ENCODE assay signal across 15 mouse cellular contexts in genomic region chr4:32264892-32265291, GRCm38 (mm10). TPM values are rescaled to one million over a fixed set of nuclear protein-coding genes. Genes with fewer than 3 reads are reported as not detected.
DNase-seq lines count a peak whose midpoint lies in the region; ATAC-seq and TF ChIP-seq lines count a peak whose summit lies in the region.
"Had no signal": no experiment of that assay in that cellular context is flagged by ENCODE, and none has a peak within 500 bp of the region (broad histone marks: within the 10 kb centered on the region; RNA-seq: fewer than 3 reads in every experiment).

No protein-coding gene starts in this region.

- no peaks in the 10 kb centered on the region for H3K27me3 ChIP-seq in hindbrain, embryonic 10.5 days (ENCODE audit: insufficient read depth, poor library complexity, severe bottlenecking)
- no peaks in the 10 kb centered on the region for H3K27me3 ChIP-seq in hindbrain, embryonic 13.5 days
- H3K27me3 ChIP-seq in limb, embryonic 10.5 days (ENCODE audit: low read depth, poor library complexity, severe bottlenecking), result no peaks in the 10 kb centered on the region
- H3K27me3 ChIP-seq in hindbrain, embryonic 14.5 days (ENCODE audit: control insufficient read depth, insufficient read depth, low read length), result no peaks in the 10 kb centered on the region
- no peaks in the 10 kb centered on the region for H3K27me3 ChIP-seq in intestine, postnatal 0 days (replicated peaks; ENCODE audit: control insufficient read depth, insufficient read depth, low read length)

- H3K9me3 ChIP-seq in hindbrain, embryonic 10.5 days, result no peaks in the 10 kb centered on the region
- H3K9me3 ChIP-seq in hindbrain, embryonic 13.5 days, result no peaks in the 10 kb centered on the region
- H3K9me3 ChIP-seq in limb, embryonic 10.5 days (replicated peaks), result no peaks in the 10 kb centered on the region
- H3K9me3 ChIP-seq in hindbrain, embryonic 14.5 days (ENCODE audit: control insufficient read depth, low read length), result no peaks in the 10 kb centered on the region
- no peaks in the 10 kb centered on the region for H3K9me3 ChIP-seq in intestine, postnatal 0 days (ENCODE audit: control insufficient read depth)

- no peak overlapping the region for H3K4me3 ChIP-seq in hindbrain, embryonic 10.5 days
- H3K4me3 ChIP-seq in hindbrain, embryonic 13.5 days, result no peak overlapping the region
- H3K4me3 ChIP-seq in limb, embryonic 10.5 days, result no peak overlapping the region
- H3K4me3 ChIP-seq in hindbrain, embryonic 14.5 days (replicated peaks; ENCODE audit: low read length), result no peak overlapping the region
- H3K4me3 ChIP-seq in intestine, postnatal 0 days (ENCODE audit: low read depth, low read length), result no peak overlapping the region
- H3K4me3 ChIP-seq: megakaryocyte, embryonic 14.5 days had no signal

- DNase-seq in heart, adult 11 months, result peak; percentile 80
- no peak for DNase-seq in heart, adult 18-20 months
- no peak for DNase-seq in hindbrain, embryonic 10.5 days (ENCODE audit: low spot score)
- no peak for DNase-seq in limb, embryonic 10.5 days (ENCODE audit: low spot score)
- DNase-seq in lung, postnatal 10 days, result peak; percentile 55
- no peak for DNase-seq in hindbrain, embryonic 14.5 days (ENCODE audit: low spot score)
- DNase-seq: cerebellum, postnatal 10 days; kidney, adult 9 months; left cerebral cortex, postnatal 4 days; spleen, adult 18-20 months had no signal

- H3K4me1 ChIP-seq in hindbrain, embryonic 10.5 days (replicated peaks), result peaks cover 26% of the 10 kb centered on the region
- H3K4me1 ChIP-seq in hindbrain, embryonic 13.5 days (replicated peaks), result peaks cover 33% of the 10 kb centered on the region
- peaks cover 69% of the 10 kb centered on the region for H3K4me1 ChIP-seq in limb, embryonic 10.5 days
- H3K4me1 ChIP-seq in hindbrain, embryonic 14.5 days (replicated peaks; ENCODE audit: control insufficient read depth, insufficient read depth, low read length), result 0 out of 2 replicates have a peak, but pooled peaks cover 9% of the 10 kb centered on the region
- no peaks in the 10 kb centered on the region for H3K4me1 ChIP-seq in intestine, postnatal 0 days (replicated peaks; ENCODE audit: control insufficient read depth, insufficient read depth, low read length)

- ATAC-seq in hindbrain, embryonic 13.5 days (ENCODE audit: low FRiP score), result no peak
- no peak for ATAC-seq in hindbrain, embryonic 14.5 days (ENCODE audit: low FRiP score)
- no peak for ATAC-seq in intestine, postnatal 0 days
- ATAC-seq: forebrain, embryonic 16.5 days had no signal

- WGBS in hindbrain, embryonic 10.5 days, result 70% methylated on average over 8 of the region's 8 CpGs
- 75% methylated on average over 8 of the region's 8 CpGs for WGBS in hindbrain, embryonic 13.5 days
- WGBS in limb, embryonic 10.5 days, result 75% methylated on average over 8 of the region's 8 CpGs
- 76% methylated on average over 8 of the region's 8 CpGs for WGBS in hindbrain, embryonic 14.5 days
- WGBS in intestine, postnatal 0 days, result 72% methylated on average over 8 of the region's 8 CpGs

- TF ChIP-seq CTCF in intestine, postnatal 0 days (IDR thresholded peaks at IDR 0.05; ENCODE audit: low read depth), result no peak

- H3K27ac ChIP-seq in hindbrain, embryonic 10.5 days, result peak overlapping the region; percentile 13
- H3K27ac ChIP-seq in hindbrain, embryonic 13.5 days, result no peak overlapping the region
- H3K27ac ChIP-seq in limb, embryonic 10.5 days, result peak overlapping the region; percentile 86
- H3K27ac ChIP-seq in hindbrain, embryonic 14.5 days, result no peak overlapping the region
- no peak overlapping the region for H3K27ac ChIP-seq in intestine, postnatal 0 days (ENCODE audit: low read depth, low read length)
- H3K27ac ChIP-seq: liver, embryonic 14.5 days had no signal

- no peak overlapping the region for H3K4me2 ChIP-seq in hindbrain, embryonic 13.5 days
- H3K4me2 ChIP-seq in hindbrain, embryonic 14.5 days (replicated peaks), result no peak overlapping the region
- no peak overlapping the region for H3K4me2 ChIP-seq in intestine, postnatal 0 days (replicated peaks; ENCODE audit: low read depth)

- 0 out of 2 replicates have a peak, but pooled peaks cover 3% of the 10 kb centered on the region for H3K36me3 ChIP-seq in hindbrain, embryonic 10.5 days
- peaks cover 5% of the 10 kb centered on the region for H3K36me3 ChIP-seq in hindbrain, embryonic 13.5 days
- H3K36me3 ChIP-seq in limb, embryonic 10.5 days, result peaks cover 30% of the 10 kb centered on the region
- 0 out of 2 replicates have a peak, but pooled peaks cover 2% of the 10 kb centered on the region for H3K36me3 ChIP-seq in hindbrain, embryonic 14.5 days (replicated peaks; ENCODE audit: control insufficient read depth, insufficient read depth)
- no peaks in the 10 kb centered on the region for H3K36me3 ChIP-seq in intestine, postnatal 0 days (ENCODE audit: control insufficient read depth, insufficient read depth)

- no peak overlapping the region for H3K9ac ChIP-seq in hindbrain, embryonic 13.5 days
- H3K9ac ChIP-seq in hindbrain, embryonic 14.5 days, result no peak overlapping the region
- no peak overlapping the region for H3K9ac ChIP-seq in intestine, postnatal 0 days (ENCODE audit: low read depth, low read length)
- H3K9ac ChIP-seq: liver, embryonic 14.5 days had no signal

RNA-seq across cellular contexts. Expression of gene Bach2, which starts 26.3 kb away (rescaled TPM):
- 1 to 10 TPM; 4.2 to 6.2 TPM for total RNA-seq in heart, adult 18-20 months (2021)
- 9.5 and 13.4 TPM in 2 replicates for polyA plus RNA-seq in hindbrain, embryonic 10.5 days (2016; fragmentation: Nextera tagmentation; extraction: Ambion mirVana)
- polyA plus RNA-seq in hindbrain, embryonic 13.5 days (2015; fragmentation: Nextera tagmentation; extraction: Ambion mirVana), result 28.5 and 29.4 TPM in 2 replicates
- polyA plus RNA-seq in limb, embryonic 10.5 days (2016; fragmentation: Nextera tagmentation; extraction: Ambion mirVana), result 23.0 and 23.5 TPM in 2 replicates
- polyA plus RNA-seq in hindbrain, embryonic 14.5 days (2014; fragmentation: Nextera tagmentation; extraction: Ambion mirVana), result 27.7 and 31.5 TPM in 2 replicates
- polyA plus RNA-seq in intestine, postnatal 0 days (2015; fragmentation: Nextera tagmentation; extraction: Ambion mirVana), result 1.1 and 1.4 TPM in 2 replicates

Comparison
In these comparisons a context has a peak if more than half of its experiments do, and no peak if none do; other contexts are left out.
1. DNase-seq: peak in heart, adult 11 months (single experiment) and lung, postnatal 10 days (single experiment); none in heart, adult 18-20 months (0 of 2), hindbrain, embryonic 10.5 days (single experiment), limb, embryonic 10.5 days (single experiment) and hindbrain, embryonic 14.5 days (single experiment).
2. H3K27ac ChIP-seq: peak in hindbrain, embryonic 10.5 days (single experiment) and limb, embryonic 10.5 days (single experiment); none in hindbrain, embryonic 13.5 days (single experiment), hindbrain, embryonic 14.5 days (single experiment) and intestine, postnatal 0 days (single experiment).